Mouse (Mus musculus) cerebellum, adult 2 months (tissue): ENCODE measurements around the gene Vps52.

Experiments used
- CTCF ChIP-seq: fragments of 200-500 bp; IDR thresholded peaks from 2 replicates; pipeline ENCODE4 v1.5.1; 2011; ENCODE audit warnings: low read depth, mild to moderate bottlenecking, control low read depth, low read length, moderate library complexity, borderline replicate concordance; ENCODE audit not compliant: insufficient read depth
- POLR2A ChIP-seq: fragments of 200-500 bp; IDR thresholded peaks from 2 replicates; pipeline ENCODE4 v1.6.1; 2011; ENCODE audit warnings: low read length, control low read depth, borderline replicate concordance; ENCODE audit not compliant: insufficient read depth

DNA sequence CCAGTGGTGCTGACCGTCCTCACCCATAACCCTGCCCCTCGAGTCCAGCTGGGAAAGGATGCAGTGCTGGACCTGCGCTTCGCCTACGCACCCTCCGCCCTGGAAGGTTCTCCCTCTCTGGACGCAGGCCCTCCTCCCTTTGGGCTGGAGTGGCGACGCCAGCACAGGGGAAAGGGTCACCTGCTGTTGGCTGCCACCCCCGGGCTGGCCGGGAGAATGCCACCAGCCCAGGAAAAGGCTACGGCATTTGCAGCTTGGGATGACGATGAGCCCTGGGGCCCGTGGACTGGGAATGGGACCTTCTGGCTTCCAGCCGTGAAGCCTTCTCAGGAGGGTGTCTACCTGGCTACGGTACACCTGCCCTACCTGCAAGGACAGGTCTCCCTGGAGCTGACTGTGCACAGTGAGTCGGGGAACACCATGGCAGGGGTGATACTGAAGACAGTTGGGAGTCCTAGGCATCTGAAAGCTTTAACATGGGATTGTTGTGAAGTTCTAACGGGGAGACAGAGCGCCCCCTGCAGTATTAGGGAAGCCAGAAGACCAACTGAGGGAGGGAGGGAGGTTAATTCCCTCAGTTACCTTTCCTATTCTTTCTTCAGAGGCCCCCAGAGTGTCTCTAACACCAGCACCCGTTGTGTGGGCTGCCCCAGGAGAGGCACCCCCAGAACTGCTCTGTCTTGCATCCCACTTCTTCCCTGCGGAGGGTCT is 30.1 kb upstream of the Vps52 start:
- no peak for TF ChIP-seq CTCF
- no peak for TF ChIP-seq POLR2A
